In the genomic region with DNA sequence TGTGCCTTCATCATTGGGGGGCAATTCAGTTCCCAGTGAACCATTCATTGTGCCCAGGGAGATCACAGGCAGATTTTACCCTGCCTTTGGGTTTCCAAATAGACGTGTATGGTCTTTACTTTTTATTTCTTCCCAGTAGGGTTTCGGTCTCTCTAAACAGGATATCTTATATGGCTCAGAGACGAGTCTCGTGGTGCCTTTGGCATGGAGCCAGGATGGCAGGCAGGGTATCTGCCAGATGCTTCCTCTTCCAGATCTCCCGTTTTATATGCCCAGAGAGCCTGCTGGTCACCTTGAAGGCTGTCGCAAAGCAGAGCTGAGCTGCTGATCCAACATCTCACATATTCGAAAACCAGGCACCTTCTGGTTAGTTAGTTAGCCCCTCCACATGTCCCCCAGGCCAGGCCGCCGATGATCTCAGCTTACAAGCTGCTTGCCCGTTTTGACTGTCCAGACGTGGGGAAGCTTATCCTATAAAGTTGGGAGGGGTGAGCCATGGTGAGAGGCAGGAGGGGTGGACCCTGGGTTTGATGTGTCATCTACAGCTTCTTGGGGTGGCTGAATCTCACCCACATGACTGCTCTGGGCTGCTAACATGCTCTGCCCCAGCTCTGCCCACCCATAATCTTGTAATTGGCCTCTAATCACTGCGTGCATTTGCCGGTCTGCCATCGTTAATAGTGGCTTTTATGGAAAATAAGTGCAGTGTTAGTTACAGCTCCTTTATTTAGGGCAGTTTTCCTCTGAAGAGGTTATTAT, we compare ENCODE assay signal across 12 mouse cellular contexts.
DNase-seq lines count a peak whose midpoint lies in the region; ATAC-seq and TF ChIP-seq lines count a peak whose summit lies in the region.
"Had no signal": no experiment of that assay in that cellular context is flagged by ENCODE, and none has a peak within 500 bp of the region (broad histone marks: within the 10 kb centered on the region; RNA-seq: fewer than 3 reads in every experiment).

No protein-coding gene starts in this region.

- 0 out of 2 replicates have a peak, but pooled peaks cover 2% of the 10 kb centered on the region for H3K4me1 ChIP-seq in limb, embryonic 11.5 days (ENCODE audit: control insufficient read depth, insufficient read depth, low read length)
- H3K4me1 ChIP-seq in limb, embryonic 10.5 days, result peaks cover 9% of the 10 kb centered on the region
- peaks cover 11% of the 10 kb centered on the region for H3K4me1 ChIP-seq in cerebellum, adult 2 months (ENCODE audit: control insufficient read depth, insufficient read depth, low read length)
- peaks cover 26% of the 10 kb centered on the region for H3K4me1 ChIP-seq in kidney, embryonic 15.5 days

- H3K9ac ChIP-seq in limb, embryonic 11.5 days (ENCODE audit: low read length), result no peak overlapping the region
- H3K9ac ChIP-seq in kidney, embryonic 15.5 days, result no peak overlapping the region

- TF ChIP-seq CTCF in cerebellum, adult 2 months (IDR thresholded peaks at IDR 0.05; ENCODE audit: borderline replicate concordance, insufficient read depth, low read depth, low read length), result no peak

- TF ChIP-seq POLR2A in cerebellum, adult 2 months (IDR thresholded peaks at IDR 0.05; ENCODE audit: borderline replicate concordance, insufficient read depth, low read length), result no peak

- no peak overlapping the region for H3K4me3 ChIP-seq in limb, embryonic 11.5 days (ENCODE audit: low read depth, low read length)
- H3K4me3 ChIP-seq in limb, embryonic 10.5 days, result no peak overlapping the region
- no peak overlapping the region for H3K4me3 ChIP-seq in cerebellum, adult 2 months (replicated peaks; ENCODE audit: insufficient read depth, low read depth, low read length)
- no peak overlapping the region for H3K4me3 ChIP-seq in kidney, embryonic 15.5 days (replicated peaks)

- ATAC-seq in limb, embryonic 11.5 days (ENCODE audit: insufficient number of reproducible peaks, low FRiP score, low TSS enrichment, low read depth), result 0 out of 2 replicates have a peak, but pooled peaks have one; percentile 21
- no peak for ATAC-seq in kidney, embryonic 15.5 days (replicated peaks; ENCODE audit: low FRiP score)
- ATAC-seq: lung, postnatal 0 days had no signal

- intact Hi-C loops in gastrocnemius, postnatal 14 days (cut with DNase I; ENCODE audit: low total_unique reads), result no loop called here

- H3K27me3 ChIP-seq in limb, embryonic 11.5 days (ENCODE audit: control insufficient read depth, insufficient read depth, low read length), result no peaks in the 10 kb centered on the region
- no peaks in the 10 kb centered on the region for H3K27me3 ChIP-seq in limb, embryonic 10.5 days (ENCODE audit: low read depth, poor library complexity, severe bottlenecking)
- no peaks in the 10 kb centered on the region for H3K27me3 ChIP-seq in cerebellum, adult 2 months (ENCODE audit: control insufficient read depth, insufficient read depth, low read length)
- H3K27me3 ChIP-seq in kidney, embryonic 15.5 days, result no peaks in the 10 kb centered on the region

- no peak overlapping the region for H3K4me2 ChIP-seq in limb, embryonic 11.5 days (ENCODE audit: low read depth, severe bottlenecking)
- H3K4me2 ChIP-seq in kidney, embryonic 15.5 days, result no peak overlapping the region

- H3K9me3 ChIP-seq in limb, embryonic 11.5 days (ENCODE audit: control insufficient read depth, low read length), result no peaks in the 10 kb centered on the region; the same call in 1 of the 2 replicates
- no peaks in the 10 kb centered on the region for H3K9me3 ChIP-seq in limb, embryonic 10.5 days (replicated peaks)
- H3K9me3 ChIP-seq in kidney, embryonic 15.5 days (replicated peaks), result 0 out of 2 replicates have a peak, but pooled peaks cover 2% of the 10 kb centered on the region

- no peaks in the 10 kb centered on the region for H3K36me3 ChIP-seq in limb, embryonic 11.5 days (ENCODE audit: control insufficient read depth, insufficient read depth, low read length)
- no peaks in the 10 kb centered on the region for H3K36me3 ChIP-seq in limb, embryonic 10.5 days
- 0 out of 2 replicates have a peak, but pooled peaks cover 5% of the 10 kb centered on the region for H3K36me3 ChIP-seq in kidney, embryonic 15.5 days
- H3K36me3 ChIP-seq: G1E had no signal

- peak; percentile 16 for DNase-seq in adrenal gland, postnatal 14 days
- no peak for DNase-seq in adrenal gland, adult 2 months
- DNase-seq in limb, embryonic 11.5 days (ENCODE audit: low spot score), result peak; percentile 36
- DNase-seq in limb, embryonic 10.5 days (ENCODE audit: low spot score), result no peak
- peak; percentile 48 to 52 for DNase-seq in cerebellum, adult 2 months
- DNase-seq in gastrocnemius, postnatal 14 days, result peak; percentile 19
- no peak for DNase-seq in adipocyte (ENCODE audit: low spot score)
- DNase-seq: kidney, adult 9 months; thymus, postnatal 36 days had no signal

- 49% methylated on average over 14 of the region's 14 CpGs for WGBS in limb, embryonic 11.5 days
- 70% methylated on average over 14 of the region's 14 CpGs for WGBS in limb, embryonic 10.5 days
- 33% methylated on average over 14 of the region's 14 CpGs for WGBS in cerebellum, adult 2 months
- WGBS in kidney, embryonic 15.5 days, result 61% methylated on average over 14 of the region's 14 CpGs

- no peak overlapping the region for H3K27ac ChIP-seq in limb, embryonic 11.5 days (replicated peaks; ENCODE audit: low read depth, low read length)
- no peak overlapping the region for H3K27ac ChIP-seq in limb, embryonic 10.5 days
- no peak overlapping the region for H3K27ac ChIP-seq in cerebellum, adult 2 months (ENCODE audit: insufficient read depth, low read length)
- no peak overlapping the region for H3K27ac ChIP-seq in kidney, embryonic 15.5 days

Comparison
In these comparisons a context has a peak if more than half of its experiments do, and no peak if none do; other contexts are left out.
1. DNase-seq: peak in adrenal gland, postnatal 14 days (single experiment), limb, embryonic 11.5 days (single experiment), cerebellum, adult 2 months (2 of 2) and gastrocnemius, postnatal 14 days (single experiment); none in adrenal gland, adult 2 months (single experiment), limb, embryonic 10.5 days (single experiment) and adipocyte (single experiment).